Mouse (Mus musculus) left cerebral cortex, adult 6 months (tissue): ENCODE data around the gene Skint1. TPM values are rescaled to one million over a fixed set of nuclear protein-coding genes. Genes with fewer than 3 reads are reported as not detected.

Experiments used
- long read RNA-seq, 2 experiments: library from polyadenylated mRNA; unstranded; transcript quantifications; one replicate each; pipeline ENCODE4 v2.0.0; 2019 to 2020
- polyA plus RNA-seq: library from polyadenylated mRNA; unstranded; fragments of <200 nt; fragmentation: Nextera tagmentation; gene quantifications from 2 replicates; pipeline ENCODE4 v1.2.3, GENCODE M21; 2021

Skint1 gene
- not detected in 2 replicates for polyA plus RNA-seq
- long read RNA-seq, experiment 1, result 0 reads
- long read RNA-seq, experiment 2, result 0 reads

GRCm38 (mm10) chr4:112005969-112006368 lies at the start of gene Skint1:
TSS of gene Skint1 (plus strand) at chr4:112006269.

GRCm38 (mm10) chr4:111972623-111973022 lies 33.4 kb upstream of the Skint1 start, which contains the start of gene Skint7:
TSS of gene Skint7 (plus strand) at chr4:111972923.

GRCm38 (mm10) chr4:112071716-112072115 lies 65.6 kb downstream of the Skint1 start, which contains the start of gene Skint4:
TSS of gene Skint4 (plus strand) at chr4:112072016.

Other genes starting within 250 kb of the Skint1 start
- gene Slc5a9, start 103.4 kb upstream of the Skint1 start, polyA plus RNA-seq, result not detected in 2 replicates
- not detected in 2 replicates for gene Skint8, start 86.9 kb upstream of the Skint1 start, polyA plus RNA-seq
- not detected in 2 replicates for gene Skint7, start 33.3 kb upstream of the Skint1 start, polyA plus RNA-seq
- not detected in 2 replicates for gene Skint4, start 65.7 kb downstream of the Skint1 start, polyA plus RNA-seq
- 0.03 TPM in 1 of 2 replicates, not detected in the other for gene Skint3, start 226.0 kb downstream of the Skint1 start, polyA plus RNA-seq